Mouse (Mus musculus) heart, postnatal 0 days (tissue): ENCODE measurements around the gene Dip2b. TPM values are rescaled to one million over a fixed set of nuclear protein-coding genes. Genes with fewer than 3 reads are reported as not detected.

Experiments
- ATAC-seq: fragments of 200-750 bp; cut with Nextera tagmentation; 2 replicates; pipeline ENCODE4 v1.8.0; 2017; ENCODE audit warnings: low read depth, moderate number of reproducible peaks, moderate library complexity; ENCODE audit not compliant: insufficient read depth
- DNase-seq: peaks from one replicate; pipeline ENCODE4 v3.0.0-alpha.2; 2016; ENCODE audit warnings: low spot score
- H3K27ac ChIP-seq: fragments of 300-500 bp; sonication (generic); 2 replicates; pipeline ENCODE4 v1.5.1; 2014; ENCODE audit warnings: low read depth, mild to moderate bottlenecking
- H3K27me3 ChIP-seq: fragments of 300-500 bp; sonication (generic); 2 replicates; pipeline ENCODE4 v1.6.1; 2014; ENCODE audit warnings: low read length, mixed read lengths; ENCODE audit not compliant: control insufficient read depth, insufficient read depth
- H3K36me3 ChIP-seq: fragments of 300-500 bp; sonication (generic); replicated peaks from 2 replicates; pipeline ENCODE4 v1.6.1; 2014; ENCODE audit warnings: low read length, mixed read lengths; ENCODE audit not compliant: control insufficient read depth, insufficient read depth
- H3K4me1 ChIP-seq: fragments of 300-500 bp; sonication (generic); 2 replicates; pipeline ENCODE4 v1.6.1; 2014; ENCODE audit warnings: antibody characterized with exemption; ENCODE audit not compliant: control insufficient read depth, insufficient read depth
- H3K4me2 ChIP-seq: fragments of 300-500 bp; sonication (generic); 2 replicates; pipeline ENCODE4 v1.6.1; 2014; ENCODE audit warnings: low read depth, mild to moderate bottlenecking, low read length, moderate library complexity
- H3K4me3 ChIP-seq: fragments of 300-500 bp; sonication (generic); 2 replicates; pipeline ENCODE4 v1.5.1; 2014; ENCODE audit warnings: low read depth, low read length
- H3K9ac ChIP-seq: fragments of 300-500 bp; sonication (generic); replicated peaks from 2 replicates; pipeline ENCODE4 v1.6.1; 2014; ENCODE audit warnings: low read depth, low read length, mixed read lengths
- H3K9me3 ChIP-seq: fragments of 300-500 bp; sonication (generic); replicated peaks from 2 replicates; pipeline ENCODE4 v1.6.1; 2016; ENCODE audit warnings: low read length; ENCODE audit not compliant: control insufficient read depth
- CTCF ChIP-seq: IDR thresholded peaks from 2 replicates; pipeline ENCODE4 v1.5.1; 2016; ENCODE audit warnings: antibody characterized with exemption, control low read depth, low read depth
- EP300 ChIP-seq: IDR thresholded peaks from 2 replicates; pipeline ENCODE4 v1.6.1; 2016; ENCODE audit warnings: antibody characterized with exemption, low read depth
- WGBS: fragments of 180-500 bp; shearing (Covaris S2); extraction: QIAGEN DNeasy Blood & Tissue Kit; methylation state at CpG from one replicate; pipeline ENCODE4 v1.1.7; 2014; 5-methylcytosine and 5-hydroxymethylcytosine counted together
- polyA plus RNA-seq: library from polyadenylated mRNA; unstranded; fragments of >200 nt; fragmentation: Nextera tagmentation; extraction: Ambion mirVana; gene quantifications from 2 replicates; pipeline ENCODE4 v1.2.1, GENCODE M21; 2015
- total RNA-seq: library from RNA; depleted of rRNA; stranded (reverse); fragments of >200 nt; gene quantifications from 2 replicates; pipeline ENCODE4 v1.2.3, GENCODE M21; 2014; ENCODE audit warnings: low replicate concordance

Dip2b gene
- total and polyA plus RNA-seq, 2 experiments from 2014 or later = 9.7 to 24.0 TPM

- H3K27ac ChIP-seq = no peak overlapping the region
- H3K9ac ChIP-seq = no peak overlapping the region
- WGBS = 76% methylated on average over 7 of the region's 7 CpGs
- H3K4me1 ChIP-seq = peaks cover 15% of the 10 kb centered on the region; the same call in 1 of the 2 replicates
- no peak overlapping the region for H3K4me2 ChIP-seq
- no peaks in the 10 kb centered on the region for H3K36me3 ChIP-seq
- TF ChIP-seq CTCF (no peak), EP300 (no peak)
- DNase-seq (no peak), ATAC-seq (no peak)
- H3K27me3 ChIP-seq = no peaks in the 10 kb centered on the region
- H3K9me3 ChIP-seq = no peaks in the 10 kb centered on the region
- no peak overlapping the region for H3K4me3 ChIP-seq
Observed at GRCm38 (mm10) chr15:100059626-100060311, 21.3 kb downstream of the Dip2b start.

- TF ChIP-seq EP300 = no peak
- no peak for TF ChIP-seq CTCF
- WGBS = 74% methylated on average over 4 of the region's 4 CpGs
- Histone ChIP-seq H3K27me3 (no peaks in the 10 kb centered on the region), H3K36me3 (no peaks in the 10 kb centered on the region), H3K27ac (no peak overlapping the region), H3K9ac (no peak overlapping the region), H3K4me3 (no peak overlapping the region), H3K9me3 (no peaks in the 10 kb centered on the region), H3K4me2 (no peak overlapping the region), H3K4me1 (peaks cover 15% of the 10 kb centered on the region; the same call in 1 of the 2 replicates)
- no peak for ATAC-seq
- no peak for DNase-seq
Observed at GRCm38 (mm10) chr15:100060513-100061140, 22.2 kb downstream of the Dip2b start.

DNA sequence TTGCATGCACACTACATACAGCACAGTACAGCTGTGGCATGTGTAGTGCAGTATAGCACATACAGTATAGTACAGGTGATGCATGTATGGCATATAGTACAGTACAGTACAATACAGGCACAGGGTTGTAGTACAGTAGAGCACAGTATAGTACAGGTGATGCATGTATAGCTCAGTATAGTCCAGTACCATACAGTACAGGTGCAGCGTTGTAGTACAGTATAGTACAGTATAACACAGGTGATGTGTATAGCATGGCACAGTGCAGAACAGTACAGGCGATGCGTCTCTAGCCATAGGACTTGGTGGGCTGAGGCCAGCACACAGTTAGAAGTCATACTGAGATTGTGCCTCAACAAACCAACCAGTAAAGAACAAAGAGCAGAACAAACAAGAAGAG lies 22.9 kb downstream of the Dip2b start:
- no peaks in the 10 kb centered on the region for H3K27me3 ChIP-seq
- H3K27ac ChIP-seq = no peak overlapping the region
- no peaks in the 10 kb centered on the region for H3K36me3 ChIP-seq
- ATAC-seq = no peak
- no peak overlapping the region for H3K4me2 ChIP-seq
- peaks cover 20% of the 10 kb centered on the region for H3K4me1 ChIP-seq
- H3K4me3 ChIP-seq = no peak overlapping the region
- no peak overlapping the region for H3K9ac ChIP-seq
- no peak for DNase-seq
- WGBS = 95% methylated on average over 3 of the region's 3 CpGs
- no peaks in the 10 kb centered on the region for H3K9me3 ChIP-seq
- TF ChIP-seq CTCF (no peak), EP300 (no peak)

DNA sequence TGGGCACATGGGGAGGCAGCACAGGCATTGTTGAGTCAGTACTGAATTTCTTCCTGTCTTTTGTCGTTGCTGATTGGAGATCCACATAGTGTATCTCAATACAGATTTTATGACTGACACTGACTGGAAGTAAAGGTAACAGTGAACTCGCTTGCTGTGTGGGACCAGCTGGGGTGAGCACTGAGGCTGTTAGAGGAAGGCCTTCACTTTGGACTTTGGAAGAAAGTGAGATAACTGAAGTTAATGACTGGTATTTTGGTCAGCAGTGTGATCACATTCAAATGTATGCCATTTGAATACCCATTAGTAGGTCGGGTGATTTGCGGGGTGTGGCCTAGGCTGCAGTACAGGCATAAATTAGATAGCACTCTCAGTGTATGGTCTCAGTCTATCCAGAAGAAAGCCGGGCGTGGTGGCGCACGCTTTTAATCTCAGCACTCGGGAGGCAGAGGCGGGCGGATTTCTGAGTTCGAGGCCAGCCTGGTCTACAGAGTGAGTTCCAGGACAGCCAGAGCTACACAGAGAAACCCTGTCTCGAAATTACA lies 24.8 kb downstream of the Dip2b start:
- DNase-seq (no peak), ATAC-seq (no peak)
- 87% methylated on average over 13 of the region's 13 CpGs for WGBS
- no peak for TF ChIP-seq CTCF
- TF ChIP-seq EP300 = no peak
- H3K9me3 ChIP-seq = no peaks in the 10 kb centered on the region
- H3K27me3 ChIP-seq = no peaks in the 10 kb centered on the region
- no peak overlapping the region for H3K4me3 ChIP-seq
- H3K27ac ChIP-seq = no peak overlapping the region
- H3K9ac ChIP-seq = no peak overlapping the region
- H3K36me3 ChIP-seq = no peaks in the 10 kb centered on the region
- peaks cover 21% of the 10 kb centered on the region for H3K4me1 ChIP-seq
- no peak overlapping the region for H3K4me2 ChIP-seq

DNA sequence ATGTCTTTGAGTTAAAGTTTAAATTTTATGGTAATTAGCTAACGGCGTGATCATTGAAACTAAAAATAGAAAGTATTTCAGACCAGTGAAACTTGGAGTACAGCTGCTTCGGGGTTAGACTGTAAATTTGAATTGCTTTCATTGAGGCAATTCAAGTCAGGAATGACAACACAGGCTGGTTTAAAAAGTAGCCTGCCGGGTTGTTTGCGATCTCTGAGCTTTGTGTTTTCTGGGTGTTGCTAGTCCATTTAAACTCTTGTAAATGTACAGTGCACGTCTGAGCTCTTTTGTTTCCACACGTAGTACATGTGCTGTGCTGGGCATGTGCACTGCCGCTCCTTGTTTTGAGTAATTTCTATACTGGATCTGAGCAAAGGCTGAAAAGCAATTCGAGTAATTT lies 28.2 kb downstream of the Dip2b start:
- H3K4me2 ChIP-seq = no peak overlapping the region
- H3K36me3 ChIP-seq = no peaks in the 10 kb centered on the region
- H3K27me3 ChIP-seq = no peaks in the 10 kb centered on the region
- H3K9me3 ChIP-seq = no peaks in the 10 kb centered on the region
- ATAC-seq = no peak
- H3K4me3 ChIP-seq = no peak overlapping the region
- 46% methylated on average over 9 of the region's 9 CpGs for WGBS
- no peak for TF ChIP-seq CTCF
- TF ChIP-seq EP300 = no peak
- peaks cover 16% of the 10 kb centered on the region for H3K4me1 ChIP-seq
- H3K9ac ChIP-seq = no peak overlapping the region
- no peak for DNase-seq
- no peak overlapping the region for H3K27ac ChIP-seq
